Mouse (Mus musculus) ovary, adult 2 months (tissue): ENCODE data around the gene Figla. TPM values are rescaled to one million over a fixed set of nuclear protein-coding genes. Genes with fewer than 3 reads are reported as not detected.

Experiments used
- polyA plus RNA-seq: library from polyadenylated mRNA; depleted of rRNA; stranded (reverse); fragments of >200 nt; gene quantifications from 2 replicates; pipeline ENCODE4 v1.2.3, GENCODE M21; 2012; rRNA removed

Figla gene
- polyA plus RNA-seq: 2.7 and 2.8 TPM in 2 replicates

DNA sequence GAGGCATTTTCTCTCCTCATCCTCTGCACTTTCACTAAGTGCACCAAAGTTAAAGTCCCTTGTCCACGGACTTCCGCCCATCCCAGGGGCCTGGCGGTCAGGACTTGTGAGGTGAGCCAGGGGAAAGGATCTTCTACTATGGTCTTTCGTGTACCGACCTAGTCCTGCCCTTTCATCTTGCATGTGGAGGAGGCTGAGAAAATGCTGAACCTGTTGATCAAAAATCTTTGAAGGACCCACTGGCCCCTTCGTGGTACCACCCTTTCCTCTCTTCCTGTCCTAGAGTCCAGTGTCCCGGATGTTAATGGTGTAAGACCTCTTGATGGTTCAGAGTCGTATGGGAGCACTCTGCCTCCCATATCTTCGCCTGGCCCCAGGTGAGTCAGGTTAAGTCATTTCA is at the start of gene Figla:
Figla (plus strand) TSS at position 301 of the 400 bp plus-strand sequence.

DNA sequence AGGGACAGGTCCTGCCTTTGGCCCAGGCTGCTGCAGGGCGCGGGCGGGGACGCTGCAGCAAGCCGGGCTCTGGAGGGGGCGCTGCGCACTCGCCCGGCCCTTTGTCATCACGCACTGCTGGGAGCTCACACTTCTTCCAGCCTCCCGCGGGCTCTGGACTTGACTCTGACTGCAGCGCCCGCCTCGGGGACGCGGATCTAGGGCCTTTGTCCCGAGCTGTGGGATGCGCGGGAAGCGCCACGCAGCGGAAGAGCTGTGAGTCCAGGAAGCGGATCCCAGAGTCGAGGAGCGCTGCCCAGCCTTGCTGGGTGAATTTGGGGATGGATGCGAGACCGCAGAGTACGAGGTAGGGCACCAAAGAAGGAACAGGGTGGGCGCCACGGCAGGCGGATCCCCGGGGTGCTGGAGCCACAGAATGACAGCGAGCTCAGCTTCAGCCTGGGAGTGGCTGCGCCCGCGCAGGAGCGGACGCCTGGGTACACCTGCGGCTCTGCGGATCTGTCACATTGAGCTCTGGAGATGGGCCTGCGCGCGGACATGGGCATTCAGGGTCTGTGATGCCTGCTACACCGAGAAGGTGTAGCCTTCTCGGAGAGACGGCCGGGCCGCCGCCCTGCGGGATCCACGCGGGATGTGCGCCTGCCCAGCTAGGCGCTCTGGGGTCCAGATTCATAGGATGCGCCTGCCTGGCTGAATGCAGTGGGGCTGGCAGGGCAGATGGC is 12.8 kb downstream of the Figla start, which contains the start of gene Add2:
Add2 (plus strand) TSS at position 81 of the 722 bp plus-strand sequence.

Other genes starting within 250 kb of the Figla start
- gene Nat8f6, start 195.2 kb upstream of the Figla start, polyA plus RNA-seq: 1.4 and 2.9 TPM in 2 replicates
- 0.24 and 0.33 TPM in 2 replicates for gene Nat8f5, start 195.2 kb upstream of the Figla start, polyA plus RNA-seq
- gene Nat8, start 184.1 kb upstream of the Figla start, polyA plus RNA-seq: 1.0 and 1.2 TPM in 2 replicates
- 0.25 and 0.52 TPM in 2 replicates for gene Nat8f2, start 147.0 kb upstream of the Figla start, polyA plus RNA-seq
- gene Nat8f4, start 111.3 kb upstream of the Figla start, polyA plus RNA-seq: 2.8 and 5.3 TPM in 2 replicates
- gene Tprkb, start 104.3 kb upstream of the Figla start, polyA plus RNA-seq: 15.0 and 15.4 TPM in 2 replicates
- gene Nat8f1, start 100.5 kb upstream of the Figla start, polyA plus RNA-seq: 9.9 and 14.9 TPM in 2 replicates
- gene Dusp11, start 54.5 kb upstream of the Figla start, polyA plus RNA-seq: 35.3 and 52.0 TPM in 2 replicates
- 4.8 and 6.4 TPM in 2 replicates for gene Add2, start 12.5 kb downstream of the Figla start, polyA plus RNA-seq
- 17.2 and 53.6 TPM in 2 replicates for gene Tgfa, start 179.1 kb downstream of the Figla start, polyA plus RNA-seq